ENCODE assay signal across 19 mouse cellular contexts in genomic region chr17:14187096-14187495, GRCm38 (mm10). TPM values are rescaled to one million over a fixed set of nuclear protein-coding genes. Genes with fewer than 3 reads are reported as not detected.
"Had no signal": no experiment of that assay in that cellular context is flagged by ENCODE, and none has a peak within 500 bp of the region (broad histone marks: within the 10 kb centered on the region; RNA-seq: fewer than 3 reads in every experiment).

No protein-coding gene starts in this region.

- DNase-seq: kidney, postnatal 4 days; liver; liver, embryonic 13.5 days; liver, postnatal 0 days; lung, postnatal 14 days; right cerebral cortex, postnatal 14 days; thymus, adult 2 months; thymus, postnatal 25 days had no signal

- H3K27me3 ChIP-seq: lung, embryonic 15.5 days; midbrain, embryonic 15.5 days; neural tube, embryonic 12.5 days; stomach, embryonic 15.5 days had no signal

- H3K4me3 ChIP-seq: layer of hippocampus, adult 2 months; limb, embryonic 12.5 days; liver, embryonic 13.5 days; lung, embryonic 15.5 days; megakaryocyte, embryonic 14.5 days; midbrain, embryonic 15.5 days; neural tube, embryonic 12.5 days; stomach, embryonic 15.5 days had no signal

- H3K9ac ChIP-seq: limb, embryonic 12.5 days; liver, embryonic 13.5 days; liver, postnatal 0 days; lung, embryonic 15.5 days; midbrain, embryonic 15.5 days; neural tube, embryonic 12.5 days; stomach, embryonic 15.5 days had no signal

- H3K4me2 ChIP-seq: limb, embryonic 12.5 days; liver, embryonic 13.5 days; lung, embryonic 15.5 days; midbrain, embryonic 11.5 days; midbrain, embryonic 15.5 days; neural tube, embryonic 12.5 days; stomach, embryonic 15.5 days had no signal

- ATAC-seq: liver, postnatal 0 days; midbrain, embryonic 15.5 days had no signal

- H3K36me3 ChIP-seq: limb, embryonic 12.5 days; liver, embryonic 13.5 days; lung, embryonic 15.5 days; midbrain, embryonic 15.5 days; neural tube, embryonic 12.5 days; stomach, embryonic 15.5 days had no signal

- H3K9me3 ChIP-seq: liver, embryonic 13.5 days; lung, embryonic 15.5 days; megakaryocyte, embryonic 14.5 days; midbrain, embryonic 15.5 days; neural tube, embryonic 12.5 days; stomach, embryonic 15.5 days had no signal

- H3K27ac ChIP-seq: layer of hippocampus, adult 2 months; limb, embryonic 12.5 days; liver, embryonic 13.5 days; lung, embryonic 15.5 days; macrophage; midbrain, embryonic 15.5 days; neural tube, embryonic 12.5 days; stomach, embryonic 15.5 days had no signal

- H3K4me1 ChIP-seq: liver, embryonic 13.5 days; neural tube, embryonic 12.5 days; stomach, embryonic 15.5 days had no signal

RNA-seq across cellular contexts. Expression of gene Dact2, which starts 17.0 kb away (rescaled TPM):
- total RNA-seq: monocyte, adult 5-6 weeks; neutrophil, adult 5-6 weeks had no signal
- polyA plus RNA-seq: macrophage had no signal
